Mouse (Mus musculus) megakaryocyte, embryonic 14.5 days (primary cell): ENCODE measurements around the gene Mib2.

Experiments
- FLI1 ChIP-seq: IDR thresholded peaks from 2 replicates; pipeline ENCODE4 v1.6.1; 2012; ENCODE audit warnings: low read length, inconsistent platforms, mixed read lengths
- GATA1 ChIP-seq: IDR thresholded peaks from 3 replicates; pipeline ENCODE4 v1.6.1; 2012; ENCODE audit warnings: mixed read lengths, low read length, inconsistent platforms, borderline replicate concordance

DNA sequence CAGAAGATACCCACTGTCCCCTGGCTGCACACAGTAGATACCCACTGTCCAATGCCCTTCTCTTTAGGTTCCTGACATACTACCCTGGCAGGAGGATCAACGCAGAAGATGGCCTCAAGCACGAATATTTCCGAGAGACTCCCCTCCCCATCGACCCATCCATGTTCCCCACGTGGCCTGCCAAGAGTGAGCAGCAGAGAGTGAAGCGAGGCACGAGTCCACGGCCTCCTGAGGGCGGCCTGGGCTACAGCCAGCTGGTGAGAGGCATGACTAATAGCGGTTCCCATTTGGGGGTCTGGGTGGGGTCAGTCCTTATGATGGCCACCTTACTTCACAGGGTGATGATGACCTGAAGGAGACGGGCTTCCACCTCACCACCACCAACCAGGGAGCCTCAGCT lies 19.6 kb downstream of the Mib2 start:
- TF ChIP-seq FLI1 (no peak), GATA1 (no peak)
